Mouse (Mus musculus): ENCODE measurements at regions not wholly inside any gene's neighbourhood (a gene's known extent, or its start where the extent isn't known, plus 50 kb on each side); places are given as distances from the start of the nearest gene placed in this dataset.

DNA sequence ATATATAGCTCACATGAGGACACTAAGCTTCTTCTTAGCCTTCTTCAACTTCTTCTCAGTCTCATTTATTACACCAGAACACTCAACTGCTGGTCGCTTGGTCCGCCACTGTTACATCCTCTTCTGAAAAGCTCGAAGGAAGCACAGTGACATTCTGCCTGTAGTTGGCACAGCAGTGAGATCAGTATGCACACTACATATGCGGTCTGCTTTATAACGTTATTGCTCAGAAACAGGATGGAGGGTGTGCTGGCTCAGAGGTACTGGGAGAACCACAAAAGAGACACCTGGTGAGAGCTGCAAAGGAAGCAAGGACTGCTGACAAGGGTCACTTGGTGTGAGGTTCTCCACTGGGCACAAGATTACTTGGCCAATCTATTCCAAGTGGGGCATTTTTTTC is 179.5 kb downstream of the Ets1 start:
- DNase-seq (ENCODE audit: low read depth), result no peak

DNA sequence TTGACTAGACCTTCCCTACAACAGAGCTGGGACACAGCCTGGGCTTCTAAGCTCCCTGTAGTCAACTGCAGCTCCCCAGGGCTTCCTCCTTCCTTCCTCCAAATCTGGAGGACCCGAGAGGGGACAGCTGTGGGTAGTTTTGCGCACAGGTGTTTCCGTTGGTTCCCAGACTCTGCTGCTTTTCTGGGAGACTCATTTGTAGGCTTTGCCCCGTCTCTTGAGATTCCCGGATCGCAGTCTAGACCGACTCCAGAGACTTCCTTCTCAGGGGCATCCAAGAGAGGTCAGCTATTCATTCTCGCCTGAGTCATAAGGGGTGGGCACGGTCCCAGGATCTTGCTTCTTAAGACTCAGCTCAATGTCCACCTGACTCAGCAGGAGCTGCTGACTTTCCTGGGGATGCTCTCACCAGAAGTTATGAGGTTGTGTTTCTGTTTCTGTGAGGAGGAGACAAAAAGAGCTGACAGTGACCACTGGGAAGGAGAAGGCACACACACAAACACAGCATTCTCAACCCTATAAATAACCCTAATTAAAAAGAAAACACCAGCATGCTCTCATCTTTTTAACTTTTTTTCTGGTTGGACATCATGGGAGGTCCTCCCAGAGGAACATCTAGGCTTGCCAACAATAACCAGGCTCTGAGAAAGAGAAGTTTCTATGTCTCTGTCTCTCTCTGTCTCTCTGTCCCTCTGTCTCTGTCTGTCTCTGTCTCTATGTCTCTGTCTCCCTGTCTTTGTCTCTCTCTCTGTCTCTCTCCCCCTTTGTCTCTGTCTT is 180.8 kb downstream of the Ets1 start:
- peak; percentile 91 for DNase-seq (ENCODE audit: low read depth)

DNA sequence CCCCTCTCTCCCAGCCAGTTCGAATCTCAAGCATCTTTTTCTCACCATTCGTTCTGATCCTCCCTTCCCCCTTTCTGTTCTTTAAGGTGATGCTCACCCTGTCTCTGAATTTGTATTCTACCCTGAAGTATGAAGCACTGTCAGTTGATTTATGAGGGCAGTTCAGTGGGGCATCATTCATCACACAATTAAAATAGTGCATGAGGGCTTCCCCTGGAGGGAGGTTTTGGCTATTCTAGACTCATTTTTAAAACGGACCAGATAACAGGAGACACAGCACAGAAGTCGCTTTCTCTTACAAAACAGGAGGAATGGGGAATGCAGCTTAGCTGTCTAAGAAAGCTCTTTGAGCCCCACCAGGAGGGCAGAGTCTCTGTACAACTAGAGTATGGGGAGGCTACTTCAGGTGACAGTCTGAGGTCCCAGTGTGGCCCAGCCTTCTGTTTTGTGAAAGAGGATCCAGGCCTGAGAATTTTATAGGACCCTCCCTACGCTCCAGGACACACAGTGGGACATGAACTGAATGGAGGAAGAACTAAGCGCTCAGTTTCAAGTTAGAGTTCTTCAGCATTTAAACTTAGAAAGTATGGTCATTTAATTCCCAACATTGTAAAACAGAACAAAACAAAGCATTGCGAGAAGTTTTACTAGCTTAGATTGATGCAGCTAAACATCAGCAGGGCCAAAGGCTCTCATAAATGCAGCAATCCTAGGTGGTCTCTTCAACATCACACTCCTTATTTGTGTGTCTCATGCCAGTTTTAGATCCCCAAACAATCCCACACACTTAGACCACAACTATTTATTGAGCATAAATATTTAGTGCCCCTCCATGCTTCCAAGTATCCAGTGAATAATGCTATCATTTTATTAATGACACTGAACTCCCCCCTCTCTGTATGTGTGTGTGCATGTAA is 181.7 kb downstream of the Ets1 start:
- no peak for DNase-seq (ENCODE audit: low read depth)

DNA sequence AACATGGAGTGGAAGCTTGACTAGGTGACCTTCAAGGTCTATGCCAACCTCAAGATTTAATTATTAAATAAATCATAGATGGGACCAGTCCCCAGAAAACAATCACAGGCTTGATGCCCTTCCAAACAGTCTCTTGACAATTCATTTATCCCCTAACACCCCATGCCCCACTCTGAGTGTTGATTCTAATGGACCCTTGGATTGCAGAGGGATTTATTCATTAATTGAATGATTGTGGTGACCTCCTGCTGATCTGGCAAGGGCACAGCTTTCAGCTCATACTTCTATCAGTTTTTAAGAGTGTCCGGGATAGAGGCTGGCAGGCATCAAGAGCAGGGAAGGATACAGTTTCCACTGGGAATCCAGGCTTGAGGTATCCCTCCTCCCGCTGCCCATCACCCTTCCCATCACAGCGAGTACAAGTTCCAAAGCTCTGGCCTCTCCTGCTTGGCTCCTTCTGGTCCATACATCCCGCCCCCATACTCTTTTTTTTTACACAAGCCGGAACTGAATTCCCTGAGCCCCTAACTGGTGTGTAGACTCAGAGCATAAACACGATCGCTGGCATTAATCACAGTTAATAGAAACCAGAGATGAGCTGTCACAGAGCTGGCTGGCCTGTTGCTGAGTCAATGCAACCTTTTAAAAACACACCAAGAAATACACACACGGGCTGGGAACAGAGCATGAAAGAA is 187.6 kb downstream of the Ets1 start:
- peak; percentile 87 for DNase-seq (ENCODE audit: low read depth)

DNA sequence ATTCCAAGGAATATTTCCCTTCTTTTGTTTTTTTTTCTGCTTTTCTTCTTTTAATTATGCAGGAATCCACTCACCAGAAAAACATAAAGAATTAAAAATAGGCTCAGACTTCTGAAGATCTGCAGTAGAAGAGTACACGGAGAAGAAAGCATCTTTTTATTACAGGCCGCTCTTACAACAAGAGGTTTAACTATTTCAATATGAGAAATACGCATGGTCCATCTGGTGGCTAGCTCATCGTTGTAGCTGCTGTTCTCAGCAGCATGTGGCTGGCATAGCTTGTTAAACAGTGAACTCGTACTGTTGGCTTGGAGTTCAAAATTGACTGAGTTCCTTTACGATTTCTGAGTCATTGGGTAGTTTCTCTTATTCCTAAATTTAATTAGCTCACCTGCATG is 188.1 kb downstream of the Ets1 start:
- DNase-seq (ENCODE audit: low read depth), result peak; percentile 55

DNA sequence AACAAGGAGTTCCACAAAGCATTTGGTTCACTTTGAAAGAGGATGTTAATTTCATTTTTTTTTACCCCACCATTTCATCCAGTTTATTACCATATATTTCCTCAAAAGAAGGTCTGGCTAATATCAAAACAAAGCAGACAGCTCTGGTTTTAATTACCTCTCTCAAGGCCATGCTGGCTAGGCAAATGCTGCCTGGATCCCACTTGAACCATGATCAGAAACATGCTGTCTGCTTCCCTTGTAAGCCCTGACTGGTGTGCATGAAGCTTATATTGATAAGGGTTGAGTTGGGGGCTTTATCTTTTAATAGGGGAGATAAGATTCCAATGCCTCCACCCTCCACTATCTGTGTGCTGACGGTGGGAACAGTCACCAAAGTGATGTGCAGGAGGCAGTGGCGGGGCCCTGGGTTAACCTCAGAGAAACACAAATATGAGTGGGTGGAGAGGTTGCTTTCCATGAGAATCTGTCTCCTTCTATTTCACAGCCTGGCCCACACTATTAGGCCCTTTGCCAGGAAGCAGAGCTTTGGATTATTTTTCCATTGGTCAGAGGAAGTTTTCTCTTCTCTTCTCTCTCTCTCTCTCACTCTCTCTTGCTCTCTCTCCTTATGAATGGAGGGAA is 194.4 kb downstream of the Ets1 start:
- DNase-seq (ENCODE audit: low read depth), result peak; percentile 53

DNA sequence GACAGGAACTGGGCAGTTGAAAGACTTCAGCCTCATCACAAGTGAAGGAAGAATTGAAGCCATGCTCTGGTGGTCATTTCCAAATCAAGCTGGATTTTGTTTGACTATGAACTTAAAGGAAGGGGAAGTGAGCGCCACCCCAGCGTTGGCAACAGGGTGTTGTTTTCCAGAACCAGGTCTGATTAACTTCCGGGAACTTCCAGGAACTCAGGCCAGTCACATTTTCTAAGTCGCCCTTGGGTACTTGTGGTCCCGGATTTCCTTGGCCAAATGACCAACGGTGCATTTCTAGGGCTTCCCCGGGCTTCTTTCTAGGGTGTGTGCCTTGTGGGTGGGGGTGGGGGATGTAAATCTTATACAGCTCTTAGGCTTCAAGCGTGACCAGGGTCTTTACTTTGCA is 197.4 kb downstream of the Ets1 start:
- no peak for DNase-seq (ENCODE audit: low read depth)

DNA sequence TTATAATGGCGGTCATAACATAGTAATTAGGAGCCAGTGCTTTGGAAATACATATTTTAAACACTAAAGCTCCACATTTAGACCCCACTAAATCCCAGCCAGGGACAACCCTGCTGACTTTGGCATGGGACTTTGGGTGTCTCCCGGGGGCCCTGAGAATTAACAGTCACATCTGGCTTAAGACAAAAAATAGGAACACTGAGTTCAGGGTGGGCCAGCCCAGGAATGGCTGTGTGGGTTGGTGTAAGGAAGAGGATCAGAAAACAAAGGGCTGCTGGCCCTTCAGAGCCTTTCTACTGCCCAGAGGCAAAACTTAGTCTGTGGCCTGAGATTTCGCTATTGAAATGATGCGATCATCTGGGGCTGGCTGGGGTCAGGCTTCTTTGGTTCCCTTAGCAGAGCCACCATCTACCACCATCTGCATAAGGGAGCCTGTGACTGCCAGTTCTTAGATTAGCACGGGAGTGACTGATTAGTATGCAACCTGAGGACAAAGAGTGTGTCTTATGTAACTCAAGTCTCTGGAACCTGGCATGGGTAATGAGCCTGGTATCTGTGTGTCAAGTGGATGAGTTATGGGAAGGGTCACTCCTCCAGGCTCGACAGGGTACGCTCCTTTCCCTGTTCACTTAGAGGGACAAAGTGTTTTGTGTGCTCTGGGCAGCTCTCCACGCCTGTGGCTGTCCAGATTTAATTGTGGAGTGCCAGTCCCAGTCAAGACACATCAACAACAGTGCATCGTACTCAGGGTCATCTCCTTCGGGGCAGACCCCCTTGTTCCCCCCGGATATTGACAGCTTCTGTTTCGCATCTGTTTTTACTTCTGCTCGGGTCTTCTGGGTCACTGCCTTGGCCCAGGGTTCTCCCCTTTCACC is 199.0 kb downstream of the Ets1 start:
- no peak for DNase-seq (ENCODE audit: low read depth)

DNA sequence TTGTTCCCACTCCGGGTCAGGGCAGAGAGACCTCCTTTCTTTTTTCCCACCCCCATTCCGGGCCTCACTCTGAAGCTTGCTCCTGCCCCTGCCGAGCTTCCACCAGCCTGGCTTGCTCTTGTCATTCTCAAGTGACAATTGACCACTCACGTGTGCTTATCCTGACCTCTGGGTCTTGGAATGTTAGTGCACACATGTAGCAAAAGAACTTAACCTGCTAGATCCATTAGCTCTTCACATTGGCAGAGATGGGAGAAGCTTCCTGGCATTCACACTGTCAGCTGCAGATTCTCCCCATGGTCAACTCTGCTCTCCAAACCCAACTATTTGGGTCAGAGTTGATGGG is 199.6 kb downstream of the Ets1 start:
- no peak for DNase-seq (ENCODE audit: low read depth)

DNA sequence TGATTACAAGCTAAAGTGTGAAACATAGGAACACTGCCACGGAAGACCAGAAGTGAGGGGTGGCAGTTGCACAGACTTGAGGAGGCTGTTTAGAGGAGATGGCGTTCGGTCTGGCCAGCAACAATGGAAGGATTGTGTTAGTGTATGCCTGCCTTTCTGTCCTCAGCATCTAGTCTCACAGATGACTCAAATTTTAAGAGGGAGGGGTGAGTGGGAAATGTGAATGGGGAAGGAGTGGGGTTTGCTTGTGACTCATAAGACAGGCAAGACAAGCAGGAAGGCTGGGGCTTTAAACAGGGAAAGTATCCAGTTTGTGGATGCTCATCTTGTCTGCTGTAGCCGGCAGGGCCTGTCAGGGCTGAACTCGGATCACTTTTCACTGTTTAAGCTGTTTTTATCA is 200.3 kb downstream of the Ets1 start:
- peak; percentile 76 for DNase-seq (ENCODE audit: low read depth)

DNA sequence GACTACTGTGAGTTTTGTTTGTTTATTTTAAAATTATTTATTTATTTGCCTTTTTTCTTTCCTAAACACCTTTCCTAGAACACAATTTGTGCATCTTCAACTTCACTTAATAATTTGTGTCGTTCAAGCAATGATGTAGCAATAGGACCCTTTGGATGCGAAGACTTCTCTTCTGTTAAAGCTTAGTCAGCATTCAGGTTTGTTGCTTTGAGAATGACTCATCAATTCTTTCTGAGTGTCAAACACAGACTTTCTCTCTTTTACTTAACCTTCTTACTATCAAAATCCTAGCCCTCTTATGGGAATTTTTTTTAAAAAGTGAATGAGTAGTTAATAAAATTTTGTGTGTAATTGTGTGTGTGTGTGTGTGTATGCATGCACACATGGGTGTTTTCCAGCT is 211.3 kb downstream of the Ets1 start:
- no peak for DNase-seq (ENCODE audit: low read depth)

DNA sequence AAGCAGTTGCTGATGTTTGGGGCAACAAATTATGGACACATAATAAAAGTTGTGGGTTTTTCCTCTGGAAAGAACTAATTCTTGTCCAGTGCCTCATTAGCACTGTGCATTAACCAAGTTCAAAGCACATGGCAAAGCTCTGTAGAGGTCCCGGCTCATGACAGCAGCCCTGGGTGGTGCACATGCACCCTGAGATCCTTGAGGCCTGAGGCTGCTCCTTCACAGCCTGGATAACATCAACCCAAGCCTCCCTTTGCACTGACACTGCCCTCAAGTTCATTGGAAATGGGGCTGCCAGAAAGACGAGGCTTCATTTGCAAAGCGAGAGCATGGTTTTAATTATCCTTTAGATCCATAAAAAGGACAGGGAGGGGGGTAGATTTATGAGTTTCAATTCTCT is 216.3 kb downstream of the Ets1 start:
- no peak for DNase-seq (ENCODE audit: low read depth)

DNA sequence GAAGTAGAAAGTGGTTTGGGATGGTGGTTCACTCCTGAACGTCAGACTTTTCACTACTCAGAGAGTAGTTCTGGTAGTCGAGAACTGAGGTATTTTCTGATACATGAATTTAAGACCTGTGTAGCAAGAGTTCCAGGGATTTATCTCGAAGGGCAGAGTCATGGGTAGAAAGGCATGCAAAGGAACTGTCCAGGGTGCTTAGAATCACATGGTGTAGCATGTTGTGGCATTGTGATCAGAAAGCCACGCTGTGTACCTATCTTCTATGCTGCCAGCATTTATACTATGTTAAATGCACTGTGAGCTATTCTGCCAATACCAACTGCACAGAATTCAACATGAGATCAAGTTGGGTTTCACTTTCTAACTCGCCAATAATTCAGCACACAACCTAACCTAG is 227.3 kb downstream of the Ets1 start:
- no peak for DNase-seq (ENCODE audit: low read depth)

DNA sequence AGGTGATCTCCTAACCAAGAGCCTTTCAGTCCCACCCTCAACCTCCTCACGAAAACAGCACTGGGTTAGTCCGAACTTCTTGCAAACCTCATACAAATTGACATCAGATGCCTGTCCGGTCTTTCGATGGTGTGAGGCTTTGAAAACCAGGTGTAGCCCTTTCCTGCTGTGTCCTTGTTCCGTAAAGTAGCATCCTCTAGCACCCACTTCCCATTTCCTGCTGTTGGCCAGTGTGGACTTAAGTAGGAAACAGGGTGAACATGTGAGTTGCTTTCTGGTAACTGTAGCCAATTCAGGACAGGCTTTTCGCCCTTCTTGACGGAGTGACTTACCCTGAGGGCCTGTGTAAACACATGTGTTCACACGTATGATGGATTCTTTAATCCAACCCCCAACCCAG is 232.9 kb downstream of the Ets1 start:
- DNase-seq (ENCODE audit: low read depth), result no peak

DNA sequence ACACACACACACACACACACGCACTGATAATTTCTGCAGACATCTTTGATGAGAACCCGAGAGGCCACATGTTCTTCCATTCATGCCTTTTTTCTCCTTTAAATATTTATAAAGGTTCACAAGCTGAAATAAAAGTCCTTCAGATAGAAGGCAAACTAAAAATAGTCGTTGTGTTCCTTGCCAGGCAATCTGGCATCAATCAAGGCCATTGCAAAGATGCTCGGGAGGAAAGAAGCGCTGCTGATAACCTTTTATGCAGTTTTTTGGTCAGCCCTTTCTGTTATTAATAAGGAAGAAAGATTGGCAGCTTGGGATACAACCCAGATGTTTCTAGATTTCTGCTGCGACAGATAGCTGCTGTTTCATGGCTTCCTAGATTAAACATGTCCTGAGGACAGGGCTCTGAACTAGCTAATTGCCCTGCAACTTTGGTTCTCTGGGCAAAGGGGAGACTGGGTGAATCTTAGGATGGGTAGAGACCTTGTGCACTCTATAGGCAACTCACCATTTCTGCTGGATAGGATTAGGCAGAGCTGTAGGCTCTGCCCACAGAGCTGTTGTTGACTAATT is 238.4 kb downstream of the Ets1 start:
- no peak for DNase-seq (ENCODE audit: low read depth)

DNA sequence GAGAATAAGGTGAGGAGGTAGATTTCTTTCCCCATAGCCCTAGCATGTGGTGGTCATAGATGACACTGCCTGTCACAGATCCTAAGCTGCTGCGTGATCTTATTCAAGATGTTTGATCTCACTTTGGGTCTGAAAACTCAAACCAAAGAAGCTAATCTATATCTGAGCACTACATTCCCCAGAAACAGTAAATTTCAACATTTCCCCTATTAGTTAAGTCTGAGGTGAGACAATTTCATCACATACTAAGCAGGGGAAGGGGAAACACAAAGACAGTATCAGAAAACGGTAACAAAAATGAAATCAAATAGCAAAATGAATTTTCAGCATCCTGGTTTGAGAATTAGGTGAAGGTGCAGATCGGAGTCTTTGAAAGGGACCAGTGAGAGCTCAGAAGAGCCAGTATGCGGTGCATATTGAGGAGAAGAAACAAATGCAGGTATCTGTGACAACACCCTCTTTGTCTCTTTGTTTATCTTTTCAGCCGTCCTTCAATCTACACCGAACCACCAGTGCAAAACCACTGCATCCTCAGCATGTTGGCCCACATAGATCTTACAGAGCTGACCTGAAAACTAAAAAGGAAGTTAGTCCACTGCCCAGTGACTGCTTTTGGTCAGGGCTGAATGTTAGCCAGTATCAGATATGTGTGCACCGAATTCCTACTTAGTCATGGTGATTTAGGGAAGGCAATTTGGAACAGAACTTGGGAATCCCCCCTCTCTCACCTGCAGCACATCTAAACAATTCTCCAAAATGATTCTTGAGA is 247.0 kb downstream of the Ets1 start:
- no peak for DNase-seq (ENCODE audit: low read depth)

DNA sequence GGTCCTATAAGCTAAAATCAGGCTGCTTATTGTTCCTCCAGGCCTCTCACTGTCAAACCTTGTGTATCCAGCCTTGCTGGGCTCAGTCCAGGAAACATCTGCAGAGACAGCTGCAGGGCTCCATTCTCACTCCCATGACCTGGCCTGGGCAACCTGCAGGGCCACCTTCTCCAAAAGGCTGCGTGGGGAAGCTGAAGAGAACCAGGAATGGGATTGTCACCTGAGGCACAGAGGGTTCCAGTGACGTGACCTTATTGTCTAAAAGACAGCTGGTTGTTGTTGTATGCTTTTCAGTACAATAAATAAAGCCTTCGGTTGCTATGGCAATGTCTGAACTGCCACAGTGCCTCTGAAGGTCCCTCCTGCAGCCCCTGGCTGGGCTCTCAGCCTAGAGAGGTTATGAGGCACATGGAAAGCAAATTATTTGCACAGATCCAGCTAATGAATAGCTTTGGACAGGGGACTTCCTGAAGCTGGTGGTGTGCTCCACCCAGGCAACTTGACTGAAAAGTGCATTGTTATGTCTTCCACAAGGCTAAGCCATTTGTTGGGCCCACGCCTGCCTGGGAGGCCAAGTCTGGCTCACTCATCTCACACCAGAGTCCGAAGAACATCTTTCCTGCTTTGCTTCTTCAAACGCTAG is 250.1 kb downstream of the Ets1 start:
- no peak for DNase-seq (ENCODE audit: low read depth)

DNA sequence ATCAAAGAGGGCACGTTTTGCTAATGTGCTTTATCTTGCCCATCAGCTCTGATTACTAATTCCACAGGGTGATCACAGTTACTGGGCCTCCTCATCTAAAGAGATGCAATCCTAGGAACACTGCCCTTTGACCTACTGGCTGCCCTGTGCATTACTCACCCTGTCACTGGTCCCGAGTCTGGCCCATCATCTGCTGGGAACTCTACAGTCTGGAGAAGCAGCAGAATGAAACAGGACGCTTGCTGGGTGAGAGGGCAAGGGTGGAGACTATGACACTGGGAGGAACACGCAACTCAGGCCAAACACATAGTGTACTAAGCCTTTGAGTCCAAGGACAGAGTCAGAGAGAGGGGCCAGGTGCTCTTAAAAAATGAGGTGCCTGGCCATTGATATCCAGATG is 263.8 kb downstream of the Ets1 start:
- peak; percentile 2 for DNase-seq (ENCODE audit: low read depth)

DNA sequence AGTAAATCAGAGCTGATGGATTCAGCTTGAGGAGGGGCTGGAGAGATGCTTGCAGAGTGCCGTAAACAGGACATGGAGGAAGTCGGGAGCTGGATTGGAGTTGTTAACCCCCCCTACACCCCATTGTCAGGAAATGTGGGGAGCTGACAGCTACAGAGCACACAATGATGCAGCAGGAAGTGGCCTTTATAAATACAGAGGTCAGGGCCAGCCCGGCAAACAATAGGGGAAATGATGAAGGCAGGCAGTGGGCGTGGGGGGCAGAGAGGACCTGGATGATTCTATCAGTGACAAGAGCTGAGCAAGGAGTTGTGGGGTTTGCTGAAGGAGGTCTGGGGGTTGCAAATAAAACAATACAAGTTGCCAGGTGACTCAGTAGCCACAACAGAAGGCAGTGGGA is 265.3 kb downstream of the Ets1 start:
- DNase-seq (ENCODE audit: low read depth), result no peak
